Mouse (Mus musculus): ENCODE results near the gene Nrde2. TPM values are rescaled to one million over a fixed set of nuclear protein-coding genes. Genes with fewer than 3 reads are reported as not detected.

Nrde2 gene
- polyA plus RNA-seq, 1 experiment from 2014 or later: 4.7 TPM

DNA sequence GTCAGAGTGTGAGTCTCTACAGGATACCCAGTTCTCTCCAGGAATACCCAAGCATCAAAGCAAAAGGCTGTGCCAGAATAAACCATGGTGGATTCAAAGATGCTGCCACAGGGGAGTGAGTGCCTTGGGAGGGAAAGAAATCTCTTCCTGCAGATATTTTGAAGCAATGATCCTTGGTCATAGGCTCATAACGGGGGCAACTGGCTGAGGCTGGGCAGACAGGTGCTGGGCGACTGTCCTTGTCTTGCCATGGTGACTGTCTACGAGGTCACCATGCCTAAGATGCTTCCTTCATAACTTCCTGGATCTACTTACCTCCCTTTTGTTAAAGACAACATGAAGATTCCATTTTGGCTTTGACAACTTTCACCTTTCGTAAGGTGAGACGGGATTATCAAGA, 54.9 kb downstream of the Nrde2 start:
- H3K9ac ChIP-seq (replicated peaks): no peak overlapping the region
- TF ChIP-seq EP300 (IDR thresholded peaks at IDR 0.05; ENCODE audit: low read depth) (no peak), CTCF (IDR thresholded peaks at IDR 0.05; ENCODE audit: low read depth) (no peak)
- no peak overlapping the region for H3K4me2 ChIP-seq (ENCODE audit: low read depth, low read length)
- H3K4me1 ChIP-seq (ENCODE audit: insufficient read depth): no peaks in the 10 kb centered on the region
- H3K27me3 ChIP-seq (ENCODE audit: insufficient read depth, low read length): no peaks in the 10 kb centered on the region
- ATAC-seq (no peak), DNase-seq (no peak)
- no peaks in the 10 kb centered on the region for H3K36me3 ChIP-seq (replicated peaks; ENCODE audit: insufficient read depth, low read length)
- H3K9me3 ChIP-seq (ENCODE audit: low read length): no peaks in the 10 kb centered on the region
- no peak overlapping the region for H3K27ac ChIP-seq (ENCODE audit: low read depth)
- 81% methylated on average over 5 of the region's 5 CpGs for WGBS (ENCODE audit: insufficient replicate concordance)
- no peak overlapping the region for H3K4me3 ChIP-seq (ENCODE audit: low read depth, low read length)

DNA sequence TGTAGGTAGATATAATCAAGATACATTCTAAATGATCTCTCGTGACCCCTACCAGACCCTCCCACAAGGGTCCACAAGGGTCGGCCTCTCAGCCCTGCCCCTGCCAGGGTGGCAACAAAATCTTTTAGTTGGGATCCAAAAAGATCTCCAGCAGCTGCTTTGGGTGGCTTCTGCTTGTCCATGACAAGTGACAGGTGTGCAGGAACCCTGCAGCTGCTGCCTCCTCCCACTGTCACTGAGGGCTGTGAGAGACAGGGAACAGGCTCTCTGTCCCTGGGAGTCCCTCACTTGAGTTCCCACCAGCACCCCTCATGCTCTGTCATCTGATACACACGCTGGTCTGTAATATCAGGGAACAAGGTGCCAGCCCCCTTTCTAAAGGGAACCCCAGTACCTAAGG, 57.8 kb downstream of the Nrde2 start:
- WGBS (ENCODE audit: insufficient replicate concordance): 64% methylated on average over 3 of the region's 3 CpGs
- DNase-seq (no peak), ATAC-seq (no peak)
- H3K36me3 ChIP-seq (replicated peaks; ENCODE audit: insufficient read depth, low read length): no peaks in the 10 kb centered on the region
- TF ChIP-seq CTCF (IDR thresholded peaks at IDR 0.05; ENCODE audit: low read depth) (no peak), EP300 (IDR thresholded peaks at IDR 0.05; ENCODE audit: low read depth) (no peak)
- H3K4me3 ChIP-seq (ENCODE audit: low read depth, low read length): no peak overlapping the region
- H3K4me1 ChIP-seq (ENCODE audit: insufficient read depth): no peaks in the 10 kb centered on the region
- H3K4me2 ChIP-seq (ENCODE audit: low read depth, low read length): no peak overlapping the region
- no peak overlapping the region for H3K27ac ChIP-seq (ENCODE audit: low read depth)
- H3K9ac ChIP-seq (replicated peaks): no peak overlapping the region
- H3K27me3 ChIP-seq (ENCODE audit: insufficient read depth, low read length): no peaks in the 10 kb centered on the region
- no peaks in the 10 kb centered on the region for H3K9me3 ChIP-seq (ENCODE audit: low read length)

DNA sequence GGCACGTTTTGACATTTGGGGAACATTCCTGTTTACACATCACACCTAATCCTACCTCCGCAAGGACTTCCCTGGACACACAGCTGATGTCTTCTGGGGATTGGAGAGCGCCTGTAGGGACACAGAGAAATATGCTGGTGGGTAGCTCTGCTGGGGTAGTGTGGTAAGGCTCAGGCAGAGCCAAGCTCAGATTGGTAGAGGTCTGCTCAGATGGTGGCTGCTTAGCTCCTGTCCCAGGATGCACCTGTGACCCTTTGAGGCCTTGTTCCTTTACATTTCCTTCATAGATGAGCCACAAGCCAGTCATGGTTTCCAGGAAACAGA, 58.8 kb downstream of the Nrde2 start:
- ATAC-seq (no peak), DNase-seq (no peak)
- no peaks in the 10 kb centered on the region for H3K36me3 ChIP-seq (replicated peaks; ENCODE audit: insufficient read depth, low read length)
- no peak overlapping the region for H3K4me2 ChIP-seq (ENCODE audit: low read depth, low read length)
- H3K4me1 ChIP-seq (ENCODE audit: insufficient read depth): no peaks in the 10 kb centered on the region
- no peaks in the 10 kb centered on the region for H3K27me3 ChIP-seq (ENCODE audit: insufficient read depth, low read length)
- H3K9me3 ChIP-seq (ENCODE audit: low read length): no peaks in the 10 kb centered on the region
- no peak overlapping the region for H3K27ac ChIP-seq (ENCODE audit: low read depth)
- TF ChIP-seq EP300 (IDR thresholded peaks at IDR 0.05; ENCODE audit: low read depth) (no peak), CTCF (IDR thresholded peaks at IDR 0.05; ENCODE audit: low read depth) (no peak)
- no peak overlapping the region for H3K4me3 ChIP-seq (ENCODE audit: low read depth, low read length)
- WGBS (ENCODE audit: insufficient replicate concordance): 64% methylated on average over 3 of the region's 3 CpGs
- no peak overlapping the region for H3K9ac ChIP-seq (replicated peaks)

DNA sequence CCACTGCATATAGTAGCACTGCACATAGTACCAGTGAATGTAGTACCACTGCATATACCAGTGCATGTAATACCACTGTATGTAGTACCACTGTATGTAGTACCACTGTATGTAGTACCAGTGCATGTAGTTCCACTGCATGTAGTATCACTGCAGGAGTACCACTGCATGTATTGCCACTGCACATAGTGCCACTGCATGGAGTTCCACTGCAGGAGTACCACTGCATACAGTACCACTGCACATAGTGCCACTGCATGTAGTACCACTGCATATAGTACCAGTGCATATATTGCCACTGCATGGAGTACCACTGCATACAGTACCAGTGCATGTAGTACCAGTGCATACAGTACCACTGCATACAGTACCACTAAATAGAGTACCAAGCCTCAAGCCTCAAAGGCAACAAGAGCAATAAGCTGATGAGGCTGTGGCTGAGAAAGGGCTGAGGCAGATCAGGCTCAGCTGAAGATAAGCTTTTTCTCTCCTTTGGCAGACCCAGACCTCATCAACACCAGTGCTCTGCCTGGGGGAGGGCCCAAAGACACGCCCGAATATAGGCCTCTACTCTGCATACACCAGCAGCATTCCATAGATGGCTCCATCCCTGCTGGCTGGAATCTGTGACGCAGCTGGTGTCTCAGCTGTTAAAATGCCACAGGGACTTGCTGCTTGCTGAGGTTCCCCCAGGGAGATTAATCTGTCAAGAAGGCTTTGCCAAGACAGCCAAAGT, 59.3 kb downstream of the Nrde2 start:
- no peak overlapping the region for H3K27ac ChIP-seq (ENCODE audit: low read depth)
- WGBS (ENCODE audit: insufficient replicate concordance): 59% methylated on average over 3 of the region's 3 CpGs
- no peaks in the 10 kb centered on the region for H3K36me3 ChIP-seq (replicated peaks; ENCODE audit: insufficient read depth, low read length)
- no peak overlapping the region for H3K4me3 ChIP-seq (ENCODE audit: low read depth, low read length)
- no peak for ATAC-seq
- no peaks in the 10 kb centered on the region for H3K4me1 ChIP-seq (ENCODE audit: insufficient read depth)
- H3K27me3 ChIP-seq (ENCODE audit: insufficient read depth, low read length): no peaks in the 10 kb centered on the region
- DNase-seq: no peak
- no peak overlapping the region for H3K4me2 ChIP-seq (ENCODE audit: low read depth, low read length)
- no peak for TF ChIP-seq CTCF (IDR thresholded peaks at IDR 0.05; ENCODE audit: low read depth)
- TF ChIP-seq EP300 (IDR thresholded peaks at IDR 0.05; ENCODE audit: low read depth): no peak
- no peak overlapping the region for H3K9ac ChIP-seq (replicated peaks)
- no peaks in the 10 kb centered on the region for H3K9me3 ChIP-seq (ENCODE audit: low read length)

DNA sequence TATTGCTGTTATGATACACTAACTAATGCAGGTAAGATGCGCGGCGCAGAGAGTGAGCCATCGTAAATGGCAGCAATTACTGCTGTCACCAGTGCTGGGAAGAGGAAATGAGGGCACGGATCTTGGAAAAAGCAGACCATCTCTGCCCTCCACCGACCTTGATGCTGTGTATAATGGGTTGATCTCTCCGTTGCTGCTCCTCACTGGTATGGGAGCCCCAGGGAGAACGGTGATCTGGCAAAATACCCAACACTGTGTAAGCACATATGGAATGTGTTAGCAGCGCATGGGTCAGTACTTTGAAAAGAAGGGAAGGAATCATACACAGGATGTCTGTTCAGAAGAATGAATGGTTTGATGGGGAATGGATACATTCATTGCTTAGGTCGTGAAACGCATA, 66.4 kb downstream of the Nrde2 start:
- 82% methylated on average over 11 of the region's 11 CpGs for WGBS (ENCODE audit: insufficient replicate concordance)
- Histone ChIP-seq H3K9ac (replicated peaks) (no peak overlapping the region), H3K4me1 (ENCODE audit: insufficient read depth) (no peaks in the 10 kb centered on the region), H3K9me3 (ENCODE audit: low read length) (no peaks in the 10 kb centered on the region), H3K36me3 (replicated peaks; ENCODE audit: insufficient read depth, low read length) (no peaks in the 10 kb centered on the region), H3K4me2 (ENCODE audit: low read depth, low read length) (no peak overlapping the region), H3K27me3 (ENCODE audit: insufficient read depth, low read length) (no peaks in the 10 kb centered on the region), H3K27ac (ENCODE audit: low read depth) (no peak overlapping the region), H3K4me3 (ENCODE audit: low read depth, low read length) (no peak overlapping the region)
- ATAC-seq (no peak), DNase-seq (no peak)
- TF ChIP-seq EP300 (IDR thresholded peaks at IDR 0.05; ENCODE audit: low read depth): no peak
- TF ChIP-seq CTCF (IDR thresholded peaks at IDR 0.05; ENCODE audit: low read depth): no peak

DNA sequence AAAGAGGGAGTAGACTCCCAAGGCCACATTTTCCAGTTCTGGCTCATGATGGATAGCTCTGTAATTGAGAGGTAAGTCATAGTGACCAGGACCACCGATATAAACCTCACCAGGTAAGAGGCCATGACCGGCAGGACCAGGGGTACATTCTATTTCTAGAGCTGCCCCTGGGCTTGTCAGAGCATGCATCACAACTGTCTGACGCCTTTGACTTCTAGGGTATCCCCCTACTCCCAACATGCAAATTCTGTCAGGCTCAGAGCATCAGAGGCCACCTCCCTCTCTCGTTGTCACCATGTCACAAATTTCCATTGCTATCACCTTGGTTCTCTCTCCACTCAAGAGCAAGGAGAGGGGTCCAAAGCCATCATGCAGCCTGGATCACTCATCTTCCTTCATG, 68.7 kb downstream of the Nrde2 start:
- Histone ChIP-seq H3K27ac (ENCODE audit: low read depth) (no peak overlapping the region), H3K4me3 (ENCODE audit: low read depth, low read length) (no peak overlapping the region), H3K4me2 (ENCODE audit: low read depth, low read length) (no peak overlapping the region), H3K36me3 (replicated peaks; ENCODE audit: insufficient read depth, low read length) (no peaks in the 10 kb centered on the region), H3K27me3 (ENCODE audit: insufficient read depth, low read length) (no peaks in the 10 kb centered on the region), H3K4me1 (ENCODE audit: insufficient read depth) (no peaks in the 10 kb centered on the region), H3K9ac (replicated peaks) (no peak overlapping the region), H3K9me3 (ENCODE audit: low read length) (no peaks in the 10 kb centered on the region)
- DNase-seq (no peak), ATAC-seq (no peak)
- TF ChIP-seq CTCF (IDR thresholded peaks at IDR 0.05; ENCODE audit: low read depth) (no peak), EP300 (IDR thresholded peaks at IDR 0.05; ENCODE audit: low read depth) (no peak)
- WGBS (ENCODE audit: insufficient replicate concordance): 81% methylated on average over 4 of the region's 4 CpGs
